Comparison of ENCODE assay signal across 24 mouse cellular contexts in the genomic region with DNA sequence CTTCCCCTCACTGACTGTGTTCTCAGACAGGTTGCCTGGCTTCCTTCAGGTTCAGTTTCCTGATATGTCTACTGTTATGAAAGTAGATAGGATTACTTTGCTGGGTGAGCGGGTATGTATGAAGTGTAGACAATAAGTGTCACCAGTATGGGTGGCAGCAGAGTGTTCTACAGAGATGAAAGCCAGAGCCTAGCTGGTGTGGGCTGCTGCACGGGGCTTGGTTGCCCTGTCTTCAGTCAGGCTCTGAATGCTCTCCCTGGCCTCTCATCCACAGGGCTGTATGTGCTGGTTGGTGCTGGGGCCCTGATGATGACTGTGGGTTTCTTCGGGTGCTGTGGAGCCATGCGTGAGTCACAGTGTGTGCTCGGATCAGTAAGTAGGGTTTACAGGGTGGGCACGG. TPM values are rescaled to one million over a fixed set of nuclear protein-coding genes. Genes with fewer than 3 reads are reported as not detected.
DNase-seq lines count a peak whose midpoint lies in the region; ATAC-seq and TF ChIP-seq lines count a peak whose summit lies in the region.
"Had no signal": no experiment of that assay in that cellular context is flagged by ENCODE, and none has a peak within 500 bp of the region (broad histone marks: within the 10 kb centered on the region; RNA-seq: fewer than 3 reads in every experiment).

No protein-coding gene starts in this region.

- no peak for TF ChIP-seq CTCF in forebrain, postnatal 0 days (IDR thresholded peaks at IDR 0.05; ENCODE audit: low read depth)
- TF ChIP-seq CTCF in intestine, postnatal 0 days (IDR thresholded peaks at IDR 0.05; ENCODE audit: low read depth): no peak

- H3K9me3 ChIP-seq in forebrain, embryonic 15.5 days: no peaks in the 10 kb centered on the region
- no peaks in the 10 kb centered on the region for H3K9me3 ChIP-seq in forebrain, postnatal 0 days (ENCODE audit: low read length)
- no peaks in the 10 kb centered on the region for H3K9me3 ChIP-seq in heart, embryonic 14.5 days (ENCODE audit: control insufficient read depth, low read length)
- no peaks in the 10 kb centered on the region for H3K9me3 ChIP-seq in lung, embryonic 16.5 days (ENCODE audit: control insufficient read depth, low read length)
- no peaks in the 10 kb centered on the region for H3K9me3 ChIP-seq in intestine, postnatal 0 days (ENCODE audit: control insufficient read depth)

- no peak overlapping the region for H3K4me3 ChIP-seq in forebrain, embryonic 15.5 days
- no peak overlapping the region for H3K4me3 ChIP-seq in forebrain, postnatal 0 days (ENCODE audit: low read depth, low read length)
- H3K4me3 ChIP-seq in heart, embryonic 14.5 days (ENCODE audit: control insufficient read depth in 1 of 2, insufficient read depth in 1 of 2, low read depth in 1 of 2, low read length in 2 of 2): no peak overlapping the region
- H3K4me3 ChIP-seq in lung, embryonic 16.5 days (ENCODE audit: low read length): no peak overlapping the region
- H3K4me3 ChIP-seq in intestine, postnatal 0 days (ENCODE audit: low read depth, low read length): no peak overlapping the region

- no peak overlapping the region for H3K4me2 ChIP-seq in forebrain, embryonic 15.5 days (replicated peaks)
- no peak overlapping the region for H3K4me2 ChIP-seq in forebrain, postnatal 0 days (ENCODE audit: low read depth)
- H3K4me2 ChIP-seq in heart, embryonic 14.5 days (ENCODE audit: low read length): no peak overlapping the region
- no peak overlapping the region for H3K4me2 ChIP-seq in lung, embryonic 16.5 days (ENCODE audit: low read depth, low read length)
- H3K4me2 ChIP-seq in intestine, postnatal 0 days (replicated peaks; ENCODE audit: low read depth): no peak overlapping the region
- H3K4me2 ChIP-seq: hindbrain, embryonic 14.5 days; midbrain, embryonic 11.5 days had no signal

- no peak overlapping the region for H3K9ac ChIP-seq in forebrain, embryonic 15.5 days (replicated peaks)
- no peak overlapping the region for H3K9ac ChIP-seq in forebrain, postnatal 0 days
- H3K9ac ChIP-seq in heart, embryonic 14.5 days (ENCODE audit: low read length): no peak overlapping the region
- no peak overlapping the region for H3K9ac ChIP-seq in lung, embryonic 16.5 days (ENCODE audit: low read length)
- H3K9ac ChIP-seq in intestine, postnatal 0 days (ENCODE audit: low read depth, low read length): no peak overlapping the region
- H3K9ac ChIP-seq: hindbrain, embryonic 14.5 days had no signal

- 81% methylated on average over 6 of the region's 6 CpGs for WGBS in forebrain, embryonic 15.5 days
- WGBS in forebrain, postnatal 0 days: 79% methylated on average over 6 of the region's 6 CpGs
- WGBS in heart, embryonic 14.5 days: 46% methylated on average over 6 of the region's 6 CpGs
- 66% methylated on average over 6 of the region's 6 CpGs for WGBS in lung, embryonic 16.5 days
- WGBS in intestine, postnatal 0 days: 70% methylated on average over 6 of the region's 6 CpGs

- ATAC-seq in forebrain, embryonic 15.5 days (replicated peaks): 0 out of 2 replicates have a peak, but pooled peaks have one; percentile 35
- no peak for ATAC-seq in forebrain, postnatal 0 days
- peak; percentile 51; the same call in 1 of the 2 replicates for ATAC-seq in heart, embryonic 14.5 days (ENCODE audit: insufficient number of reproducible peaks, insufficient read depth, low FRiP score, low read depth)
- no peak for ATAC-seq in lung, embryonic 16.5 days (ENCODE audit: low read depth)
- 0 out of 2 replicates have a peak, but pooled peaks have one; percentile 13 for ATAC-seq in intestine, postnatal 0 days
- ATAC-seq: activated CD4-positive, CD25-positive, alpha-beta regulatory T cell, adult 4 months; forebrain, embryonic 16.5 days had no signal

- no peak for DNase-seq in forebrain, postnatal 0 days
- no peak for DNase-seq in heart, adult 9 months (ENCODE audit: low spot score in 2 of 2)
- no peak for DNase-seq in lung, adult 18-20 months
- DNase-seq: adrenal gland, postnatal 10 days; cerebellum, postnatal 10 days; kidney, adult 11 months; layer of hippocampus, postnatal 36 days; liver; retina, postnatal 1 day; thymus, postnatal 25 days had no signal

- no peaks in the 10 kb centered on the region for H3K4me1 ChIP-seq in forebrain, embryonic 15.5 days
- H3K4me1 ChIP-seq in forebrain, postnatal 0 days (ENCODE audit: insufficient read depth): no peaks in the 10 kb centered on the region
- H3K4me1 ChIP-seq in heart, embryonic 14.5 days (ENCODE audit: control insufficient read depth in 2 of 2, insufficient read depth in 2 of 2, low read length in 2 of 2): peaks cover 23 to 29% of the 10 kb centered on the region in 2 experiments
- H3K4me1 ChIP-seq in lung, embryonic 16.5 days (replicated peaks; ENCODE audit: control insufficient read depth, insufficient read depth, low read length): peaks cover 10% of the 10 kb centered on the region
- peaks cover 4% of the 10 kb centered on the region; the same call in 1 of the 2 replicates for H3K4me1 ChIP-seq in intestine, postnatal 0 days (replicated peaks; ENCODE audit: control insufficient read depth, insufficient read depth, low read length)

- H3K36me3 ChIP-seq in forebrain, embryonic 15.5 days: peaks cover 20% of the 10 kb centered on the region; the same call in 1 of the 2 replicates
- H3K36me3 ChIP-seq in forebrain, postnatal 0 days (ENCODE audit: insufficient read depth): peaks cover 26% of the 10 kb centered on the region
- H3K36me3 ChIP-seq in heart, embryonic 14.5 days (ENCODE audit: control insufficient read depth, insufficient read depth, low read length): peaks cover 58% of the 10 kb centered on the region
- no peaks in the 10 kb centered on the region for H3K36me3 ChIP-seq in lung, embryonic 16.5 days (ENCODE audit: control insufficient read depth, insufficient read depth, low read length)
- peaks cover 13% of the 10 kb centered on the region; the same call in 1 of the 2 replicates for H3K36me3 ChIP-seq in intestine, postnatal 0 days (ENCODE audit: control insufficient read depth, insufficient read depth)

- no peaks in the 10 kb centered on the region for H3K27me3 ChIP-seq in forebrain, embryonic 15.5 days
- H3K27me3 ChIP-seq in forebrain, postnatal 0 days (ENCODE audit: insufficient read depth, low read length): no peaks in the 10 kb centered on the region
- no peaks in the 10 kb centered on the region for H3K27me3 ChIP-seq in heart, embryonic 14.5 days (ENCODE audit: control insufficient read depth, insufficient read depth, low read length)
- H3K27me3 ChIP-seq in lung, embryonic 16.5 days (ENCODE audit: control insufficient read depth, insufficient read depth, low read depth, low read length): no peaks in the 10 kb centered on the region
- H3K27me3 ChIP-seq in intestine, postnatal 0 days (replicated peaks; ENCODE audit: control insufficient read depth, insufficient read depth, low read length): no peaks in the 10 kb centered on the region

- no peak overlapping the region for H3K27ac ChIP-seq in forebrain, embryonic 15.5 days (replicated peaks)
- H3K27ac ChIP-seq in forebrain, postnatal 0 days (ENCODE audit: low read depth, low read length): no peak overlapping the region
- H3K27ac ChIP-seq in heart, embryonic 14.5 days (replicated peaks in 1 of 2; ENCODE audit: control insufficient read depth in 1 of 2, insufficient read depth in 1 of 2, low read depth in 2 of 2, low read length in 2 of 2): peak overlapping the region; percentile 0 to 45; a peak in 3 of 4 replicates
- peak overlapping the region; percentile 50 for H3K27ac ChIP-seq in lung, embryonic 16.5 days (ENCODE audit: low read length)
- H3K27ac ChIP-seq in intestine, postnatal 0 days (ENCODE audit: low read depth, low read length): no peak overlapping the region
- H3K27ac ChIP-seq: hindbrain, embryonic 14.5 days; kidney, postnatal 0 days had no signal

RNA-seq across cellular contexts. Expression of a gene that starts 22.7 kb away (rescaled TPM):
- 6.7 and 7.5 TPM in 2 replicates for polyA plus RNA-seq in forebrain, embryonic 15.5 days (2015; fragmentation: Nextera tagmentation; extraction: Ambion mirVana)
- 12.7 and 14.0 TPM in 2 replicates for total RNA-seq in forebrain, postnatal 0 days (2014; rRNA removed)
- 7.0 and 10.1 TPM in 2 replicates for polyA plus RNA-seq in forebrain, postnatal 0 days (2015; fragmentation: Nextera tagmentation; extraction: Ambion mirVana)
- polyA plus RNA-seq in heart, embryonic 14.5 days (2014; fragmentation: Nextera tagmentation; extraction: Ambion mirVana): 31.3 and 34.8 TPM in 2 replicates
- polyA plus RNA-seq in lung, embryonic 16.5 days (2015; fragmentation: Nextera tagmentation; extraction: Ambion mirVana): 17.7 and 17.9 TPM in 2 replicates
- 12.0 and 12.6 TPM in 2 replicates for polyA plus RNA-seq in intestine, postnatal 0 days (2015; fragmentation: Nextera tagmentation; extraction: Ambion mirVana)

RNA-seq across cellular contexts. Expression of a gene that starts 25.5 kb away (rescaled TPM):
- 0.08 and 0.37 TPM in 2 replicates for polyA plus RNA-seq in forebrain, embryonic 15.5 days (2015; fragmentation: Nextera tagmentation; extraction: Ambion mirVana)
- total RNA-seq in forebrain, postnatal 0 days (2014; rRNA removed): not detected in 2 replicates
- polyA plus RNA-seq in forebrain, postnatal 0 days (2015; fragmentation: Nextera tagmentation; extraction: Ambion mirVana): 0.11 and 0.14 TPM in 2 replicates
- 0.15 and 0.49 TPM in 2 replicates for polyA plus RNA-seq in heart, embryonic 14.5 days (2014; fragmentation: Nextera tagmentation; extraction: Ambion mirVana)
- polyA plus RNA-seq in lung, embryonic 16.5 days (2015; fragmentation: Nextera tagmentation; extraction: Ambion mirVana): 0.24 and 0.53 TPM in 2 replicates
- polyA plus RNA-seq in intestine, postnatal 0 days (2015; fragmentation: Nextera tagmentation; extraction: Ambion mirVana): 0.08 and 0.16 TPM in 2 replicates
- total RNA-seq: adrenal gland, postnatal 10 days; ES-E14; layer of hippocampus, postnatal 36 days; left cerebral cortex, postnatal 25 days; monocyte, adult 5-6 weeks had no signal
- polyA plus RNA-seq: CD4-positive, CD25-positive, alpha-beta regulatory T cell, adult 4 months; liver, embryonic 16.5 days had no signal

Comparison
In these comparisons a context has a peak if more than half of its experiments do, and no peak if none do; other contexts are left out.
1. ATAC-seq: peak in forebrain, embryonic 15.5 days (single experiment), heart, embryonic 14.5 days (single experiment) and intestine, postnatal 0 days (single experiment); none in forebrain, postnatal 0 days (single experiment) and lung, embryonic 16.5 days (single experiment).
2. H3K27ac ChIP-seq: peak in heart, embryonic 14.5 days (2 of 2) and lung, embryonic 16.5 days (single experiment); none in forebrain, embryonic 15.5 days (single experiment), forebrain, postnatal 0 days (single experiment) and intestine, postnatal 0 days (single experiment).